Mouse (Mus musculus) heart, embryonic 11.5 days (tissue): ENCODE data around the gene Scg2. TPM values are rescaled to one million over a fixed set of nuclear protein-coding genes. Genes with fewer than 3 reads are reported as not detected.

Experiments used
- ATAC-seq: fragments of 200-750 bp; cut with Nextera tagmentation; replicated peaks from 2 replicates; pipeline ENCODE4 v1.8.0; 2017; ENCODE audit warnings: moderate library complexity; ENCODE audit not compliant: insufficient number of reproducible peaks, low FRiP score, low TSS enrichment
- H3K27ac ChIP-seq: fragments of 300-500 bp; sonication (generic); 2 replicates; pipeline ENCODE4 v1.5.1; 2014; ENCODE audit warnings: mild to moderate bottlenecking, low read depth, low read length
- H3K27me3 ChIP-seq: fragments of 300-500 bp; sonication (generic); 2 replicates; pipeline ENCODE4 v1.6.1; 2014; ENCODE audit warnings: mild to moderate bottlenecking, low read length, mixed read lengths; ENCODE audit not compliant: control insufficient read depth, insufficient read depth
- H3K36me3 ChIP-seq: fragments of 300-500 bp; sonication (generic); 2 replicates; pipeline ENCODE4 v1.6.1; 2014; ENCODE audit warnings: mild to moderate bottlenecking, low read length, moderate library complexity, mixed read lengths; ENCODE audit not compliant: control insufficient read depth, insufficient read depth
- H3K4me1 ChIP-seq: fragments of 300-500 bp; sonication (generic); 2 replicates; pipeline ENCODE4 v1.6.1; 2014; ENCODE audit warnings: low read length; ENCODE audit not compliant: control insufficient read depth, insufficient read depth
- H3K4me2 ChIP-seq: fragments of 300-500 bp; sonication (generic); 2 replicates; pipeline ENCODE4 v1.6.1; 2014; ENCODE audit warnings: mild to moderate bottlenecking, moderate library complexity
- H3K4me3 ChIP-seq: fragments of 300-500 bp; sonication (generic); 2 replicates; pipeline ENCODE4 v1.5.1; 2014; ENCODE audit warnings: low read depth, low read length
- H3K9ac ChIP-seq: fragments of 300-500 bp; sonication (generic); 2 replicates; pipeline ENCODE4 v1.6.1; 2014; ENCODE audit warnings: mild to moderate bottlenecking, low read depth, low read length, moderate library complexity
- H3K9me3 ChIP-seq: fragments of 300-500 bp; sonication (generic); replicated peaks from 2 replicates; pipeline ENCODE4 v1.6.1; 2016; ENCODE audit warnings: low read length; ENCODE audit not compliant: control insufficient read depth
- WGBS: fragments of 180-500 bp; shearing (Covaris S2); extraction: QIAGEN DNeasy Blood & Tissue Kit; methylation state at CpG from one replicate; pipeline ENCODE4 v1.1.7; 2014; ENCODE audit not compliant: insufficient replicate concordance; 5-methylcytosine and 5-hydroxymethylcytosine counted together
- polyA plus RNA-seq: library from polyadenylated mRNA; unstranded; fragments of >200 nt; fragmentation: Nextera tagmentation; extraction: Ambion mirVana; gene quantifications from 2 replicates; pipeline ENCODE4 v1.2.1, GENCODE M21; 2014

The Scg2 gene
- 0.44 and 0.45 TPM in 2 replicates for polyA plus RNA-seq

DNA sequence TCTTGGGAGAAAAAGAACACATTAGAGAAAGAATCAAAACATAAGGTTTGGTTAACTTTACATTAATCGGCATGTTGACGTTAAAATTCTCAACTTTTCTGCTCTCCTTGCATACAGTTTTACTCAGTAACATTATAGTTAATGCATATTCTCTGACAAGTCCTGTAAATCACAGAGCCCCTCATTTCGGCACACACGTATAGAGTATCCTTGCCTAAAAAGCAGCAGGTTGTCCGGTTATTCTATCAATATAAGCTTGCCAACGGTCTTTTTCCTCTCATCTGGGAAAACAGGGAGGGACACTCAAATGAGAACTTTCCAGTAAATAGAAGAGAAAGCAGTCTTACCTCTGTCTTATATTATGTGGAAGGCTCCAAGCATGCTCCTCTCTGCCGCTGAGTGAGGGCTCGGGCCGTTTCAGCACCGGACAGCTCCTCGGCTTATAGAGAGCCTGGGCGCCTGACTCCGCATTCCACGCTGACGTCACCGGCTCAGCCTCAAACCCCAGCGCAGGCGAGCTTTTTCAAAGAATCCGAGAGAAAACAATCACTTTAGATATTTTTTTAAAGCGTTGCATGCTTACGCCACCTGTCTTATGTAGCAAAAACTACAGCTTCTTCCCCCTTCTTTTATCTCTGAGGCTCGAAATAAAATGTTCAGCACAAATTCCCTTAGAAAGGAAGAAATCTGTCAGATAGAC, at the start of gene Scg2:
TSS of gene Scg2 (minus strand) at position 512 of the 700 bp plus-strand sequence.
- Histone ChIP-seq H3K36me3 (no peaks in the 10 kb centered on the region), H3K27me3 (no peaks in the 10 kb centered on the region), H3K4me1 (no peaks in the 10 kb centered on the region), H3K27ac (no peak within 1 kb of the TSS), H3K9ac (no peak within 1 kb of the TSS), H3K9me3 (no peaks in the 10 kb centered on the region), H3K4me2 (peak within 1 kb of the TSS; percentile 46), H3K4me3 (no peak within 1 kb of the TSS)
- 14% methylated on average over 22 of the region's 22 CpGs for WGBS
- peak; percentile 59; the same call in 1 of the 2 replicates for ATAC-seq

DNA sequence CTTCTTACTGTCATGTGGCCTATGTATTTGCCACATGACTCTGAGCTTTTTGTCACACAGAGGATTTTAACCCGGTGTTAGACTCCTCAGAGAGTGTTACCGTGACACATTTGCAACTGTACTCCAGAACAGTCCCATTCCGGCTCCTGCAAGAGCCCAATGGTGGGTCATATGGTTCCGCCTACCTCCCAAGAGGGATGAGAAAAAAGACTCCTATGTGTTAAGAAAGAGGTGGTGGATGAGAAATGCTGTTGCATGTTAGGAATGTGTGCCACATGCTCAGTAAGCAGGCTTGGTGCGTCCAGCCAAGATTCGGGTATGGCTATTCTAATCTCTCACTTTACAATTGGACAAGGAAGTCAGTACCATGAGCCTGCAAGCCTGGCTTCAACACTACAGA, 45.6 kb upstream of the Scg2 start:
- H3K9me3 ChIP-seq = no peaks in the 10 kb centered on the region
- no peaks in the 10 kb centered on the region for H3K4me1 ChIP-seq
- H3K9ac ChIP-seq = no peak overlapping the region
- no peak overlapping the region for H3K27ac ChIP-seq
- H3K4me3 ChIP-seq = no peak overlapping the region
- ATAC-seq = no peak
- WGBS = 82% methylated on average over 6 of the region's 6 CpGs
- no peaks in the 10 kb centered on the region for H3K27me3 ChIP-seq
- no peaks in the 10 kb centered on the region for H3K36me3 ChIP-seq
- H3K4me2 ChIP-seq = no peak overlapping the region

DNA sequence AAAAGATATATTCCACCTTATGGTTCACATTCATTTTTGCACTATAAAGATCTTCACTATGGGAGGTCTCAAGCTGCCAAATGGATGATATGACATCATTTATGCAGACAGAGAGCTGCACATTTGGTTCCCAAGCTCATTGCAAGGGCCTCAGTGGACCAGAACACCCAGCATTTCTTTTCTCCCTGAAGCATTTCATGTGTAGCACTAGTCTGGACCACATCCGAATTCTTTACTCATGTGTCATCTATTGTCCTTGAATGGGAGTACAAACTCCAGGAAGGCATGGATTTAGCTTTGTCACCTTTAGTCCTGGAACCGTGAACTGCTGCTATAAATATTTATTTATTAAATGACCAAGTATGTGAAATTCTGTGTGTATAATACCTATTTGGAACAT, 30.9 kb upstream of the Scg2 start:
- H3K9me3 ChIP-seq = 0 out of 2 replicates have a peak, but pooled peaks cover 2% of the 10 kb centered on the region
- no peak overlapping the region for H3K4me2 ChIP-seq
- 80% methylated on average over 2 of the region's 2 CpGs for WGBS
- no peaks in the 10 kb centered on the region for H3K4me1 ChIP-seq
- no peak for ATAC-seq
- no peak overlapping the region for H3K27ac ChIP-seq
- H3K4me3 ChIP-seq = no peak overlapping the region
- H3K9ac ChIP-seq = no peak overlapping the region
- no peaks in the 10 kb centered on the region for H3K36me3 ChIP-seq
- no peaks in the 10 kb centered on the region for H3K27me3 ChIP-seq

DNA sequence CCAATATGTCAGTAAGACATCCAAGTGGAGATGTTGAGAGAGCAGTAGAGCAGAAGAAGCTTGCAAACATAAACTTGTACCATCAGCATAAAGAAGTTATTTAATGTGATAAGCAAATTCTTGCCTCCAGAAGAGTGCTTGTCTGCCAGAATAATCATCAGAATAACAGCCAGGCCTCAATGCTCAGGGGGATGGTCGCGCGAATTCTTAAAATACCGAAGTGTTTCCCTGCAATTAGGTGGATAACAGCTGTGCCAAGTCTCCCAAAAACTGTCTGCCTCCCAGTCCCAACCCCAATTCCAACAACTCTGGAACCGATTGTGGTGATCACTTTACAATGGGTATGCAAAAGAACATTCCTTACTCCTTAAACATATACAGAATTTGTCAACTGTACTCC, 30.0 kb upstream of the Scg2 start:
- Histone ChIP-seq H3K9ac (no peak overlapping the region), H3K9me3 (no peaks in the 10 kb centered on the region), H3K27ac (no peak overlapping the region), H3K4me2 (no peak overlapping the region), H3K4me3 (no peak overlapping the region), H3K27me3 (no peaks in the 10 kb centered on the region), H3K36me3 (no peaks in the 10 kb centered on the region), H3K4me1 (no peaks in the 10 kb centered on the region)
- no peak for ATAC-seq
- WGBS = 80% methylated on average over 5 of the region's 5 CpGs

DNA sequence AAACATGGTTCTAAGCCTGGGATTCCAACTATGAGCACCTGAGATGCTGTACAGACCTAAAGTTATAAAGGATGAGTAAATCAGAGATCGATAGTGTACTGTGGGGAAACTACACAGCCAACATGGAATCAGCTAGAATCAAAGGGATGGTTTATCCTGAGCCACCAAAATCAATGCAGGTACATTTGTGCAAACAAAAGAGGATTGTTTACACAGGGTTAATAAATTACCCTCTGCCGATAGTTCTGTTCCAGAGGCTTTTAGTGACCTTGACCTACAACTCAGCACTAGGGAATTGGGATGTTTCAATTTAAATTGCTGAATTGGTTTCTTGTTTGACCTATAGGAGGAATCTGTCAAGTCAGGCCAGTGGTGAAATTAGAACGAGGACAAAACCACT, 26.7 kb upstream of the Scg2 start:
- H3K9me3 ChIP-seq = no peaks in the 10 kb centered on the region
- 66% methylated on average over 3 of the region's 3 CpGs for WGBS
- no peaks in the 10 kb centered on the region for H3K36me3 ChIP-seq
- no peak overlapping the region for H3K27ac ChIP-seq
- ATAC-seq = no peak
- H3K9ac ChIP-seq = no peak overlapping the region
- no peak overlapping the region for H3K4me2 ChIP-seq
- H3K4me1 ChIP-seq = no peaks in the 10 kb centered on the region
- no peaks in the 10 kb centered on the region for H3K27me3 ChIP-seq
- H3K4me3 ChIP-seq = no peak overlapping the region

DNA sequence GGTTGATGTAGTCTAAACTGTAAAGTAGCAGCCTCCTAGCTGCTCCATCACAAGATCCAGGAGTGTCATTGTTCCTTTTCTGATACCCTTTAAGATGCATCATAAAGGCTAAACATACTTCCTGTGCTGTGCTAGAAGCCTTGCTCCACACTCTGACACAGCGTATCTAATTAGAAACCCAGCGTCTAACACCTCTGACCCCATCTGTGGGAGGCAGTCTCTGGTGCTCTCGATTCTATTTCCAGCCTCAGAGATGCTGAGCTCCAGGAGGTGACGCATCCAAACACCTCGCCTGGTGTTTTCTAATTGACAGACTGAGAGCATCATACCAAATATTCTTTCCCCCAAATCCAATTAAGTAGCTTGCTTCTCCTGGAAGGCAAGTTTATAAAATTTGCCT, 18.6 kb upstream of the Scg2 start:
- no peak overlapping the region for H3K9ac ChIP-seq

DNA sequence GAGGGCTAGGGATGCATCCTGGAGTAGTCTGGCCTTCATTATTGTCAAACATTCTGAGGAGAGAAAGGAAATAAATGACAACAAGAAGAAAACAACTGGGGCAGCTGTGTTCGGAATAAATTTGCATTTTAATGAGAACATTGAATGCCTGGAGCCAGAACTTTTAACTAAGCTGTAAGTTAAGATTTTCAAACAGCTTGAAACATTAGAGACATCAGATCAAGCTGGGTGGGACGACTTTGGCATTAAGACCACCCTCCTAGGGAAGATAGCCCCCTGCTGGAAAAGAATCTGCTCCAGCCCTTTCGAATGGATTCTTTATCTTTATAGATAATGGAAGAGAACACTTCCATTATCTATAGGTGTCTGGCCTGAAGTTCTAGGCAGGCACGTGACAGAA, 14.2 kb upstream of the Scg2 start:
- H3K4me3 ChIP-seq = no peak overlapping the region
- H3K4me2 ChIP-seq = no peak overlapping the region
- WGBS = 10% methylated on average over 4 of the region's 4 CpGs
- ATAC-seq = no peak
- H3K36me3 ChIP-seq = no peaks in the 10 kb centered on the region
- H3K27me3 ChIP-seq = no peaks in the 10 kb centered on the region
- H3K4me1 ChIP-seq = no peaks in the 10 kb centered on the region
- H3K9ac ChIP-seq = no peak overlapping the region
- H3K9me3 ChIP-seq = no peaks in the 10 kb centered on the region
- H3K27ac ChIP-seq = no peak overlapping the region

More for the DNA sequence above, 18.6 kb upstream of the Scg2 start:
- no peak overlapping the region for H3K27ac ChIP-seq
- no peak overlapping the region for H3K4me3 ChIP-seq
- H3K4me1 ChIP-seq = no peaks in the 10 kb centered on the region
- 23% methylated on average over 5 of the region's 5 CpGs for WGBS
- no peaks in the 10 kb centered on the region for H3K27me3 ChIP-seq
- H3K4me2 ChIP-seq = no peak overlapping the region
- no peaks in the 10 kb centered on the region for H3K36me3 ChIP-seq
- ATAC-seq = no peak
- no peaks in the 10 kb centered on the region for H3K9me3 ChIP-seq

DNA sequence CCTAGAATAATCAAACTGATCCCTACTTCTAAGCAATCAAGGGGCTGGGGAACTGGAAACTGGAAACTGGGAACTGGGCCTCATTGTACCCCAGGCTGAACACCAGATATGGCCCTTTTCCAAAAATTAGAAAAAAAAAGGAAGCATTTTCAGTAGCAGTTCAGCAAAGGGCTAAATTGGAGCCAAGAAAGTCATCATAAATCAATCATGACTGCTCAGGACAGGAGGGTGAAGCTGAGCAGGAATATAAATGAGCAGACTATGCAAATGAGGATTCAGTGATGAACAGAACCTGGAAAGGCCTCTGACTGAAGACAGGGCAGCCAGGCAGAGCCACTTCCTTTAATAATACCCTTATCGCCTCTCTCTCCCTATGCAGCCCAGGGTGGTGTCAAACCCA, 12.4 kb upstream of the Scg2 start:
- H3K27ac ChIP-seq = no peak overlapping the region
- no peaks in the 10 kb centered on the region for H3K36me3 ChIP-seq
- 79% methylated on average over 1 of the region's 1 CpGs for WGBS
- H3K27me3 ChIP-seq = no peaks in the 10 kb centered on the region
- no peak overlapping the region for H3K9ac ChIP-seq
- no peaks in the 10 kb centered on the region for H3K9me3 ChIP-seq
- no peaks in the 10 kb centered on the region for H3K4me1 ChIP-seq
- H3K4me2 ChIP-seq = no peak overlapping the region
- H3K4me3 ChIP-seq = no peak overlapping the region
- ATAC-seq = no peak
